Mouse (Mus musculus) kidney, embryonic 14.5 days (tissue): ENCODE measurements at regions not wholly inside any gene's neighbourhood (a gene's known extent, or its start where the extent isn't known, plus 50 kb on each side); places are given as distances from the start of the nearest gene placed in this dataset.

Experiments used
- ATAC-seq: fragments of 200-750 bp; cut with Nextera tagmentation; 2 replicates; pipeline ENCODE4 v1.8.0; 2017; ENCODE audit warnings: moderate number of reproducible peaks, mild to moderate bottlenecking, moderate TSS enrichment, moderate library complexity; ENCODE audit not compliant: low FRiP score, low TSS enrichment
- H3K27ac ChIP-seq: fragments of 300-500 bp; sonication (generic); 2 replicates; pipeline ENCODE4 v1.5.1; 2014; ENCODE audit warnings: low read depth, mild to moderate bottlenecking, low read length, moderate library complexity, mixed read lengths
- H3K27me3 ChIP-seq: fragments of 300-500 bp; sonication (generic); 2 replicates; pipeline ENCODE4 v1.6.1; 2014; ENCODE audit warnings: mild to moderate bottlenecking, low read length; ENCODE audit not compliant: control insufficient read depth, insufficient read depth
- H3K36me3 ChIP-seq: fragments of 300-500 bp; sonication (generic); 2 replicates; pipeline ENCODE4 v1.6.1; 2014; ENCODE audit warnings: low read length, mixed read lengths; ENCODE audit not compliant: control insufficient read depth, insufficient read depth
- H3K4me1 ChIP-seq: fragments of 300-500 bp; sonication (generic); 2 replicates; pipeline ENCODE4 v1.6.1; 2014; ENCODE audit warnings: low read length, mixed read lengths; ENCODE audit not compliant: control insufficient read depth, insufficient read depth
- H3K4me2 ChIP-seq: fragments of 300-500 bp; sonication (generic); replicated peaks from 2 replicates; pipeline ENCODE4 v1.6.1; 2014; ENCODE audit warnings: low read depth, mild to moderate bottlenecking, low read length
- H3K4me3 ChIP-seq: fragments of 300-500 bp; sonication (generic); 2 replicates; pipeline ENCODE4 v1.5.1; 2014; ENCODE audit warnings: mild to moderate bottlenecking, low read length
- H3K9ac ChIP-seq: fragments of 300-500 bp; sonication (generic); 2 replicates; pipeline ENCODE4 v1.6.1; 2014; ENCODE audit warnings: low read depth, mild to moderate bottlenecking, low read length, moderate library complexity
- H3K9me3 ChIP-seq: fragments of 300-500 bp; sonication (generic); 2 replicates; pipeline ENCODE4 v1.6.1; 2016; ENCODE audit warnings: low read length; ENCODE audit not compliant: control insufficient read depth
- WGBS: fragments of 180-500 bp; shearing (Covaris S2); extraction: QIAGEN DNeasy Blood & Tissue Kit; methylation state at CpG from one replicate; pipeline ENCODE4 v1.1.7; 2014; 5-methylcytosine and 5-hydroxymethylcytosine counted together

DNA sequence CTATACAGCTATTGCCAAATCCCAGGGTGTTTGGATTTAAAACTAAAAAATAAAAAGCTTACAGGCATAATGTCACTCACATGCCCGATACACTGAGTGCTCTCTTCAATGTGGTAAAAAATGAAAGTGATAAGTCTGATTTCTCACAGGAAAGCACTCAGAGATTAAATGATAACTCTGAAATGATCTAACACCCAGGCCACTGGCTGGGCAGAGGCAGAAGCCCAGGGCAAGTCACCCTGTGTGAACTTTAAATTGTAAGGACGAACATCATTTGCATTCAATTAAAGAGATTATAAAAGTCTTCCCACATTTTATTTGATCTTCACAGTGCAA lies 100.9 kb upstream of the Btg1 start:
- H3K4me2 ChIP-seq = no peak overlapping the region
- H3K36me3 ChIP-seq = no peaks in the 10 kb centered on the region
- no peak overlapping the region for H3K4me3 ChIP-seq
- no peaks in the 10 kb centered on the region for H3K9me3 ChIP-seq
- H3K9ac ChIP-seq = no peak overlapping the region
- H3K27ac ChIP-seq = no peak overlapping the region
- no peaks in the 10 kb centered on the region for H3K27me3 ChIP-seq
- 79% methylated on average over 2 of the region's 2 CpGs for WGBS
- H3K4me1 ChIP-seq = no peaks in the 10 kb centered on the region
- ATAC-seq = no peak

DNA sequence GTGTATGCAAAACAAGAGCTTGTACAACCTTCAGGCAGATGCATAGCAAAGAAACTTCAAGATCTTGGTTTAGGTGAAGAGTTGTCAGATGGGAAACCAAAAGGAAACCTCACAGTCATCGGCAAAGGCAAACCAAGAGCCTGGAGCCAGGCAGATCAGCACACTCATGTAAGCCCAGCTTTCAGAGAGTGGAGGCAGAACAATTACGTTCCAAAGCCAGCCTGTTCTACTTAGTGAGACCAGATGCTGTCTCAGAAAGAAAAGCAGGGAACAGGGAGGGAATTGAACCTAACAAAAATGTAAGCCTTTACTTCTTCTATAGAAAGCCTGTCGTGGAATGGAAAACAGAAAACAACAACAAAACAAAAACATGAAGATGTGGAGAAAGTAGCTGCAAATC lies 97.4 kb upstream of the Btg1 start:
- Histone ChIP-seq H3K36me3 (no peaks in the 10 kb centered on the region), H3K4me1 (no peaks in the 10 kb centered on the region), H3K4me3 (no peak overlapping the region), H3K4me2 (no peak overlapping the region), H3K9ac (no peak overlapping the region), H3K27ac (no peak overlapping the region), H3K9me3 (no peaks in the 10 kb centered on the region), H3K27me3 (no peaks in the 10 kb centered on the region)
- WGBS = 84% methylated on average over 3 of the region's 3 CpGs
- ATAC-seq = no peak

DNA sequence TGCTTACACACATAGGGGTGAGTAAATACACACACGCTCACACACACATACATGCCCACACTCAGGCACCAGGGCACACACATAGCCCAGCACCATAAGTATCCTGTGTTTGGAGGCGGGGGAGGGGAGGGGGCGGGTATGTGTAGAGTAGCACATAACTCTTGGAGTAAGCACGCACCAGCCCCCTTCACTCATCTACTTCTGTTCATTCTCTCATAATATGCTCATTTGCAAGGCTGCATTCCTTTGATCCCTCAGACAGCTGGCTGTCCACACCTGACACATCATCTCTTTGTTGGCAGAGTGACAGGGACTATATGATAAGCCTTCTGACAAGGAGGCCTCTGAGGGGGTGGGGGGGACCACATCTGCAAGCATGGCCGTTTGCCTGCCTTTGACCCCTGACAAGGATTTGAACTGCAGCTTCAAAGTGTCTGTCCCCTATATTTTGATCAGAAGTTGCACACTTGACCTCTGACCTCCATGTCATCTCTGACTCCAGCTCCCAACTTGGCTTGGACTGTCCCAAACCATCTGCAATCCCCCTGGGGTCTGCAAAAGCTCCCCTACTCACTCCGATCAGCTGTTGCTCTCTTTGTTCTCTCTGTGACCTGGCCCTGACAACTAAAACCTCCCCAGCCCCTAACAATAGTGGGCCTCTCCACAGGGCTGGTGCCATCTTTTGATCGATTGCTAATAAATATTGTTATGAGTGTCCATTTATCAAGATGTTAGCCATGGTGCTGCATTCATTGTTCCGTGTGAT lies 95.6 kb upstream of the Btg1 start:
- Histone ChIP-seq H3K4me3 (no peak overlapping the region), H3K27ac (no peak overlapping the region), H3K36me3 (no peaks in the 10 kb centered on the region), H3K4me2 (no peak overlapping the region), H3K27me3 (no peaks in the 10 kb centered on the region), H3K9me3 (no peaks in the 10 kb centered on the region), H3K9ac (no peak overlapping the region), H3K4me1 (no peaks in the 10 kb centered on the region)
- 81% methylated on average over 8 of the region's 8 CpGs for WGBS
- no peak for ATAC-seq

DNA sequence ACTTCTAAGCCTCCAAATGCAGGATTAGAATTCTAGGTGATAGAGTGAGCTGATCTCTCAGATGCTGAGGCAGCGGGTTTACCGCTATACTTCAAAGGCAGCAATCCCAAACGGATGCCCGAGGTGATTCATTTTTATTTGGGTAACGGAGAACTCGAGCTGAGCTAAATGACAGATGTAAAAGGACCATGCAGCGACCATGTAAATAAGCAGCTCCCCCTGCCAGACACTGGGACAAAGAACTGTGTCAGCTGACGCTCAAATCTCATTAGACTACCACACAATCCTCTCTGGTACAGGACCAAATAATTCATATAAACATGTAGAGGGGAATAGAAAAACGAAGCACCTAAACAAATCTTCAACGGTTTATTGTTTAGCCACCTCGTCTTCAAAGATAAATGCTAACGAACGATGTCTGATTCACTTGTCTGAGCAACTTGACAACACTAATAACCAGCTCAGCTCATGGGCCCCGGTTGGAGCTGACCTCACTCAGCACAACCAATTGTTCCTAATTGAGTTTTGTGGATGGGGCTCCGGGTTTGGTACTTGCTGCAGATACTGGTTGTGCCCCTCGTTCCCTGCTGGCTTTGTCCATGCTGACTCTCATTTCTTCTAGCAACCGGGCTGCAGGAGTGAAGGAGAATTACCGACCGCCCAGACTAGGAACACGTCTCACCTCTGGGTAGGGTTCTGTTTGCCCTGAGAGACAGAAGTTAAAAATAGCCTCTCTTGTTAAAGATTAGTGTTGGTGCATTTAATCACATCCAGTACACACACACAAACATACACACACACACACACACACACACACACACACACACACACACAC lies 92.6 kb upstream of the Btg1 start:
- Histone ChIP-seq H3K4me1 (no peaks in the 10 kb centered on the region), H3K27ac (no peak overlapping the region), H3K27me3 (no peaks in the 10 kb centered on the region), H3K4me3 (no peak overlapping the region), H3K4me2 (no peak overlapping the region), H3K36me3 (no peaks in the 10 kb centered on the region), H3K9me3 (no peaks in the 10 kb centered on the region), H3K9ac (no peak overlapping the region)
- no peak for ATAC-seq
- 45% methylated on average over 20 of the region's 20 CpGs for WGBS

DNA sequence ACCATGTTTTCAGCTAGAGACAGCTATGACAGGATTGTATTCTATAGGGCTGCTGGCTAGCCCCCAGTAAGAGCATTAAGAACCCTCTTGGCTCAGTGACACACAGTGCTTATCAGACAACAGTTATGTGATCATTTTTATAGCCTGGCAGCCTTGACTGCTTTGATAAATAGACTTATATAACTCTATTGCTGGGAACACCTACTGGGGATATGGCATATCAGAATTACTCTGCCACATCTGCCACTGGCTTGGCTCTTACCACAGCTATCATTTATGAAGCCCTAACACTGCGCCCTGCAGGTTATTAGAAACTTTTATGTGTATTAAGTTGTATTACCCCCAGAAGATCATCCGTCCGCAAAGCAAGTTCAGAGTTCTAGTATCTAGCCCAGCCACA lies 88.9 kb upstream of the Btg1 start:
- no peak overlapping the region for H3K9ac ChIP-seq
- ATAC-seq = no peak
- WGBS = 95% methylated on average over 3 of the region's 3 CpGs
- H3K4me1 ChIP-seq = no peaks in the 10 kb centered on the region
- H3K27me3 ChIP-seq = no peaks in the 10 kb centered on the region
- H3K36me3 ChIP-seq = no peaks in the 10 kb centered on the region
- H3K9me3 ChIP-seq = no peaks in the 10 kb centered on the region
- H3K4me3 ChIP-seq = no peak overlapping the region
- no peak overlapping the region for H3K4me2 ChIP-seq
- no peak overlapping the region for H3K27ac ChIP-seq

DNA sequence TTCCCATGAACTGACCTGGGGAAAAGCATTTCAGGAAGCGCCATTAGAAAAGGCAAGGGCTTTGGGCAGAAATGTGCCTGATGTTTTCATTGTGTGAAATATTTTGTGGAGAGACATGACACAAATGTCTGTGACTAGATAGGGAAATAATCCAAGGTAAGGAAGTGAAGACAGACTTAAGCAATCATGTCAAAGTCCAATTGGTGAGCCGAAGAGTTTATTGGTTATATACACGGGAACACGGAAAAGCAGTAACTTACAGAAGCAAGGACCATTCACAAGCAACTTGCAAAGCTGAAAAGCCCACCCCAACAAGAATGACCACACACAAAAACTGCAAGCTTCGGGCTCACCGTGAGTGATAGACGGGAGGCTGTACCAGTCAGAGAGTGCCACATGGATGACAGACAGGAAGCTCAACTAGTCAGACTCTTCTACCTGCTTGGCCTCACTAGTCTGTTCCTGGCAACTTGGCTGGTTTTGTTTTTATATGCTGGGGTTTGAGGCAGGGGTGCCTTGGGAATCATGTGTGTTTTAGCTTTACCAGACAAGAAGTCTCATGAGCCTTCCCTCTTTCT lies 82.2 kb upstream of the Btg1 start:
- Histone ChIP-seq H3K9me3 (no peaks in the 10 kb centered on the region), H3K27ac (no peak overlapping the region), H3K4me2 (no peak overlapping the region), H3K36me3 (no peaks in the 10 kb centered on the region), H3K4me1 (no peaks in the 10 kb centered on the region), H3K4me3 (no peak overlapping the region), H3K9ac (no peak overlapping the region), H3K27me3 (no peaks in the 10 kb centered on the region)
- WGBS = 89% methylated on average over 7 of the region's 7 CpGs
- no peak for ATAC-seq

DNA sequence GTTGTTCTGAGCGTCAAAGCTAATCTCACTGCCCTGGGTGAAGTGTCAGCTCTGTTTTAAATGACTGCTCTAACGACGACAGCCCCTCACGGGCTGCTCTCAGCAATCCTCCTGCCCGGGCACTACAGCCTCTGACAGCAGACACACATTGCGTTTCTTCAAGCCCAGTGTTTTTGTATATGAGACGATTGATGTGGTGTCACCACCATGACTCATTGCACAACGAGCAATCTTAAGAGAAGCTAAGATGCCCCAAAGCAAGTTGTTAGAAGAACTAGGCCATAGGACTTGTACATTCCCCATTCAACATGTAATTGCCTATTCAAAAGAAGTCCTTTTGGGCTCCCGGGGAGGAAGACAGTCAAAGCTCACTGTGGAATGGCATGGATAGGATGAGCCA lies 81.3 kb upstream of the Btg1 start:
- H3K9ac ChIP-seq = no peak overlapping the region
- no peak overlapping the region for H3K4me3 ChIP-seq
- no peaks in the 10 kb centered on the region for H3K27me3 ChIP-seq
- 46% methylated on average over 9 of the region's 9 CpGs for WGBS
- H3K27ac ChIP-seq = no peak overlapping the region
- H3K4me2 ChIP-seq = no peak overlapping the region
- H3K36me3 ChIP-seq = no peaks in the 10 kb centered on the region
- no peaks in the 10 kb centered on the region for H3K9me3 ChIP-seq
- no peaks in the 10 kb centered on the region for H3K4me1 ChIP-seq
- no peak for ATAC-seq

- WGBS = 97% methylated on average over 2 of the region's 2 CpGs
- Histone ChIP-seq H3K9me3 (no peaks in the 10 kb centered on the region), H3K27ac (no peak overlapping the region), H3K27me3 (no peaks in the 10 kb centered on the region), H3K36me3 (no peaks in the 10 kb centered on the region), H3K4me2 (no peak overlapping the region), H3K4me1 (no peaks in the 10 kb centered on the region), H3K4me3 (no peak overlapping the region), H3K9ac (no peak overlapping the region)
- ATAC-seq = no peak
Measured at GRCm38 (mm10) chr10:96540828-96541227, 76.0 kb upstream of the Btg1 start.

- H3K36me3 ChIP-seq = no peaks in the 10 kb centered on the region
- no peaks in the 10 kb centered on the region for H3K9me3 ChIP-seq
- H3K9ac ChIP-seq = no peak overlapping the region
- WGBS = 25% methylated on average over 6 of the region's 6 CpGs
- H3K27ac ChIP-seq = no peak overlapping the region
- ATAC-seq = peak; percentile 87
- H3K4me1 ChIP-seq = peaks cover 4% of the 10 kb centered on the region; the same call in 1 of the 2 replicates
- no peaks in the 10 kb centered on the region for H3K27me3 ChIP-seq
- no peak overlapping the region for H3K4me2 ChIP-seq
- no peak overlapping the region for H3K4me3 ChIP-seq
Measured at GRCm38 (mm10) chr10:96545312-96545711, 71.5 kb upstream of the Btg1 start.
